22 mouse cellular contexts compared by ENCODE assay signal in genomic region chr13:36648257-36648656, GRCm38 (mm10).
DNase-seq lines count a peak whose midpoint lies in the region.
"Had no signal": no experiment of that assay in that cellular context is flagged by ENCODE, and none has a peak within 500 bp of the region (broad histone marks: within the 10 kb centered on the region; RNA-seq: fewer than 3 reads in every experiment).

No protein-coding gene starts in this region.

- DNase-seq in embryo, embryonic 10 days (ENCODE audit: low spot score) = peak; percentile 7
- no peak for DNase-seq in embryo, embryonic 9.5 days (ENCODE audit: extremely low spot score)
- DNase-seq in embryo, embryonic 10.5 days (ENCODE audit: low spot score) = peak; percentile 4
- peak; percentile 35 for DNase-seq in limb, embryonic 10.5 days (ENCODE audit: low spot score)
- DNase-seq in mesoderm, embryonic 11.5 days (ENCODE audit: low read depth, low spot score) = peak; percentile 0
- DNase-seq in cerebellum, adult 9-11 months = no peak
- DNase-seq in cerebellum, postnatal 25 days = no peak
- DNase-seq: adrenal gland, adult 8-10 months; cerebellum, adult 2 months; heart, postnatal 10 days; kidney, adult 11 months; kidney, postnatal 4 days; lung, embryonic 14.5 days; lung, postnatal 14 days; right cerebral cortex, postnatal 4 days; thymus, postnatal 4 days had no signal

- H3K27ac ChIP-seq in limb, embryonic 10.5 days = peak overlapping the region; percentile 71
- H3K27ac ChIP-seq: embryonic facial prominence, embryonic 12.5 days; forebrain, embryonic 15.5 days; heart, embryonic 13.5 days; hindbrain, embryonic 14.5 days; kidney, embryonic 15.5 days had no signal

- no peak overlapping the region for H3K4me3 ChIP-seq in limb, embryonic 10.5 days
- H3K4me3 ChIP-seq: embryonic facial prominence, embryonic 12.5 days; forebrain, embryonic 15.5 days; heart, embryonic 13.5 days; kidney, embryonic 15.5 days had no signal

- H3K27me3 ChIP-seq in limb, embryonic 10.5 days (ENCODE audit: low read depth, poor library complexity, severe bottlenecking) = no peaks in the 10 kb centered on the region
- H3K27me3 ChIP-seq: CH12.LX; embryonic facial prominence, embryonic 12.5 days; forebrain, embryonic 15.5 days; heart, embryonic 13.5 days; kidney, embryonic 15.5 days had no signal

- no peaks in the 10 kb centered on the region for H3K36me3 ChIP-seq in limb, embryonic 10.5 days
- H3K36me3 ChIP-seq: embryonic facial prominence, embryonic 12.5 days; forebrain, embryonic 15.5 days; heart, embryonic 13.5 days; kidney, embryonic 15.5 days had no signal

- WGBS in limb, embryonic 10.5 days = 17% methylated on average over 7 of the region's 7 CpGs

- no peaks in the 10 kb centered on the region for H3K9me3 ChIP-seq in limb, embryonic 10.5 days (replicated peaks)
- H3K9me3 ChIP-seq: embryonic facial prominence, embryonic 12.5 days; forebrain, embryonic 15.5 days; heart, embryonic 13.5 days; kidney, embryonic 15.5 days had no signal

- peaks cover 15% of the 10 kb centered on the region for H3K4me1 ChIP-seq in limb, embryonic 10.5 days
- H3K4me1 ChIP-seq: embryonic facial prominence, embryonic 12.5 days; forebrain, embryonic 15.5 days; heart, embryonic 13.5 days; kidney, embryonic 15.5 days had no signal

Comparison
In these comparisons a context has a peak if more than half of its experiments do, and no peak if none do; other contexts are left out.
1. DNase-seq: peak in embryo, embryonic 10 days (single experiment), embryo, embryonic 10.5 days (single experiment), limb, embryonic 10.5 days (single experiment) and mesoderm, embryonic 11.5 days (single experiment); none in embryo, embryonic 9.5 days (single experiment), cerebellum, adult 9-11 months (single experiment) and cerebellum, postnatal 25 days (0 of 2).